Mouse (Mus musculus) layer of hippocampus, adult 18-20 months (tissue): ENCODE data around the gene Fam71e1. TPM values are rescaled to one million over a fixed set of nuclear protein-coding genes. Genes with fewer than 3 reads are reported as not detected.
A peak's percentile ranks its signal among the peaks of the same experiment; 100 is the strongest.

ENCODE experiments used
- DNase-seq, 2 experiments: peaks; one replicate each; pipeline ENCODE4 v3.0.0; 2022; ENCODE audit warnings: low spot score in 2 of 2
- total RNA-seq, 2 experiments: library from RNA; stranded (reverse); gene quantifications; 2 replicates each; pipeline ENCODE4 v1.2.3; 2021

Gene Fam71e1
- total RNA-seq, 2 experiments from 2014 or later, result 16.2 to 17.6 TPM

DNA sequence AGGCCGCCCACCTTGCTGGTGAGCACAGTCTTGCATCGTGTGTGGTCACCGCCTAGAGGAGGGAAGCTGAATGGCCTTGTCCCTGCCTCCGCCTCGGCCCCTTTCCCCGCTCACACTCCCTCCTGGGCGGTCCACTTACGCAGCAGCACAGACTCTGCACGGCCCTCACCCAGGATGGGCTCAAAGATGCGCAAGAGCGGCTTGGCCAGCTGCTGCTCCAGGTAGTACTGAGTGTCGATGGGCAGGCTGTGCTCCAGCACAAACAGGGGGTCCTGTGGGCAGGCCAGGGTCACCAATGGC, 37.3 kb downstream of the Fam71e1 start:
- DNase-seq, result no peak

DNA sequence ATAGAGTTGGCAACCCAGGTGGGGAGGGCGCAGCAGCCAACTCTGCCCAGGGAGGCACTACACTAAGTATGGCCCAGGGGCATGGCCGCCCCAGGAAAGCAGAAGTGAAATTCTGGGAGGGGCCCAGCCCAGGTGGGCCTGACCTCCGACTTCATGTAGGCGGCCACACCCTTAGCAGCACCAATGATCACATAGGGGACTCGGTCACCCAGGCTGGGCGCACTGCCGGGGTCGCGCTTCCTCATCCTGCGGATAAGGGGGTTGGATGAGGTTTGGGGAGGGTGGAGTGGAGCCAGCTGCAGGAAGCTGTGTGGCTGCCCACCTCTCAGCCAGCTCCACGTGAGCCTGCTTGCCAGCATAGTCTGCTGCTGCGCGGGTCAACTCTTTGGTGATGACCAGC, 37.9 kb downstream of the Fam71e1 start:
- no peak for DNase-seq

DNA sequence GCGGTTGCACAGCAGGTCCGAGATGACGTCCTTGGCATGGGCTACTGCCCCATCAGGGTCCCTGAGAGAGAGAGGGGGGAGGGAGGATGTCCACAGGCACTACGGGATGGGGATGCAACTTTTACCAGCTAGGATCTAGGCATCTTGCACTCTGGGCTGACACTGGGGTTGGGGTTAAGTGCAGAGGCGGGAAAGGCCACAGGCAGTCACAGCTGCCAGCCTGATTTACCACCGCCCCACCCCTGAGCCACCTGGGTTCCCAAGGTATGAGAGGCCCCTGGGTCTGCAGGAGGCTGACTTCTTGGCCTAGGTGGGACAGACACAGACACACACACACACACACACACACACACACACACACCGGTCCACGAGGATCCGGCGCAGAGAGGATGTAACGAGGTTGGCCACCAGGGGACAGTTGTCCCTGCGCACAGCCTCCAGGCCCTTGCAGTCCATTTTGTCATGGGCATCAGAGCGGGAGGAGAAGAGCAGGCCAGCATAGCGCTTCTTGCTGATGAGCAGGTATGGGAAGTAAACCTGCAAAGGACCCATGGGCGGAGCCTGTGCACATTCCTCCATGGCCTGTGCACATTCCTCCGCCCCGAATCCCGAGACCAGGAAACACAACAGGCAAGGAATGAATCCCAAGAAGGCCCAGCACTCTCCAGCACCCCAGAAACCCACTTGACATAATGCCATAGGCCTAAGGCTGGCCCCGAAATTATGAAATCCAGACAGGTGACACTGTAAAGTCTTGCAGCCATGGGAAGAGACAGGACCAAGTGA, 38.5 kb downstream of the Fam71e1 start:
- DNase-seq, result no peak

DNA sequence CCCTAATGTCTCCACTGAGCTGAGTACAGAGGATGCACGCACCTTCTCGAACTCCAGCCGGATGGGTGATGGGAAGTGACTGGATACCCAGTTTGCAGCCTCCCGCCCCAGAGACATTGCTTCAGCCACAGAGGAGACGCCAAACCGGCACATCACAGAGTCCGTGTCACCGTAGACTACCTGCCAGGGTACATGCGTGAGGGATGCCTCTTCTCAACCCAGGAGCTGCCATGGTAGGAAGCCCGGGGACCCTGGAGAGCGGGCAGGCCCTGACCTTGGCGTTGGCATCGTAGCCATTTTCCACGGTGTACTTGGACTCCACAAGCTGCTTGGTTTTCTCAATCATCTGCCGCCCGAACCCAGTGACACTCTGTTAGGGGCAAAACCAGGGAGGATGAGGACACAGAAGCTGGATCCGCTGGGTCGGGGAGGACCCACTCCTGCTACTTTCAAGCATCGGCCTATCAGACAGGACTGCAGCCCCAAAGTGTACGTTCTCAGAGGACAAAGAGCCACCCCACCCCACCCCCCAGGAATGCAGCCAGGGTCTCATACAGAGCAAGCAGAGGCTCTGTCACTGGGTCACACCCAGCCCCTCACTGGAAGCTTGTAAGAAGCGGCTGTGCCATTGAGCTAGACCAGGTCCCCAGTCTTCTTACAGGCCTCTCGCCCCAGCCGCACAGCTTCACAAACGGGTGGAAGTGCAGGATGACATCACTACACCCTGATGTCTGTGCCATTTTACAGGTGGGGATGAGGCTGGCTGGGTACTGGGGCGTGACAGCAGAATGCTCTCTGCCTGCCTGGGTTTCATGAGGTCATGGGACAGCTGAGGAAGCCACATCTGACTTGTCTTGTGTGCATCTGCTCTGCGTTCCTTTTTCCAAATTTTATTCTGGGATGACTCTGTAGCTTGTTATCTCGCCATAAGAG, 39.5 kb downstream of the Fam71e1 start:
- no peak for DNase-seq

DNA sequence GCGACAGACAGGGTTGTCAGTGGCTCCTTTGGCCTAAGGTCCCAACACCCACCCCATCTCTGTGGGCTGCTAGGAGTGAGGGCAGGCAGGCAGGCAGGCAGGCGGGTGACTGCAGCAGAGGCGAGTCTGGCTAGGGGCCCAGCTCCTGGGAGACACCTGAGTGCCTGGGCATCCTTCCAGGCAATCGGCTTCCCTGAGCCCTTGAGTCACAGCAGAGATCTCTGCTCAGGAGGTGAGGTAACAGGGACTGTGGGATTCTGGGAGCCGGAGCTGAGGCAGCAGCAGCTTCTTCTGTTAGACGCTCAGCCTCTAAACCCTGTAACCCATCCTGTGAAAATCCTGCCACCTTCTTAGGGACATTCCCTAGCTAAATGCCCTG, 40.2 kb downstream of the Fam71e1 start:
- no peak for DNase-seq

DNA sequence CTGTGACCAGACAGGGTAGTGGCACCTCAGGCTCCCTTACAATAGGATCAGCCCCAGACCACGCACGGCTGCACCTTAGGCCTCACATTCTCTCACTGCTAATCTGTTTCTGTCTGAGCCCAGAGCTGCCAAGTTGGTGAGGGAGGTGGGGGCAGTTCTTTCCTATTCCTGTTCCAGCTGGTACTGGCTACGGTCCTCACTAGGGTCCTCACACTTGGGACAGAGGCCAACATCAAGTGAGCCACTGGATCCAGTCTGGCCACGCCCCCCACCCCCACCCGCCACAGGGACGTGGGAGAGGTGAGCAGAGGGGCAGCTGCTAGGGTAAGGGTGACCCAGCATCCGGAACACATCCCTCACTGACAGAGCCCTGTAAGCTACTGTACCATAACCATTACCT, 40.6 kb downstream of the Fam71e1 start:
- no peak for DNase-seq

DNA sequence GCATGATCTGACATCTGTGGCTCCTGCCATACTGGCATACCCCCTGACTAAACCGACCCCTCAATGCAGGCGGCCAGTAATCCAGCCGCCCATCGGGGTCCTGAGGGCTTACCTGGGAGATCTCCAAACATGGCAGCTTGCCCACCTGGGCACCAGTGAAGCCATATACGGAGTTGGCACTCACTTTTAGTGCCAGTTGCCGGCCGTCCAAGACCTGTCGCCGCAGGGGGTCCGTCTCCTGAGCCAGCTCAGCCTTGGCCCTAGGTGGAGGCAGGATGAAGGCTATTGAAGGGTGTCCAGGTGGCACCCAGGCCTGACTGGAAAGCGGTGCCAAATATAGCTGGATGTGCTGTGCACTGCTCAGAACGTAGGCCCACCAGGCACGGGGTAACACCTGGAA, 41.1 kb downstream of the Fam71e1 start:
- DNase-seq, result no peak

DNA sequence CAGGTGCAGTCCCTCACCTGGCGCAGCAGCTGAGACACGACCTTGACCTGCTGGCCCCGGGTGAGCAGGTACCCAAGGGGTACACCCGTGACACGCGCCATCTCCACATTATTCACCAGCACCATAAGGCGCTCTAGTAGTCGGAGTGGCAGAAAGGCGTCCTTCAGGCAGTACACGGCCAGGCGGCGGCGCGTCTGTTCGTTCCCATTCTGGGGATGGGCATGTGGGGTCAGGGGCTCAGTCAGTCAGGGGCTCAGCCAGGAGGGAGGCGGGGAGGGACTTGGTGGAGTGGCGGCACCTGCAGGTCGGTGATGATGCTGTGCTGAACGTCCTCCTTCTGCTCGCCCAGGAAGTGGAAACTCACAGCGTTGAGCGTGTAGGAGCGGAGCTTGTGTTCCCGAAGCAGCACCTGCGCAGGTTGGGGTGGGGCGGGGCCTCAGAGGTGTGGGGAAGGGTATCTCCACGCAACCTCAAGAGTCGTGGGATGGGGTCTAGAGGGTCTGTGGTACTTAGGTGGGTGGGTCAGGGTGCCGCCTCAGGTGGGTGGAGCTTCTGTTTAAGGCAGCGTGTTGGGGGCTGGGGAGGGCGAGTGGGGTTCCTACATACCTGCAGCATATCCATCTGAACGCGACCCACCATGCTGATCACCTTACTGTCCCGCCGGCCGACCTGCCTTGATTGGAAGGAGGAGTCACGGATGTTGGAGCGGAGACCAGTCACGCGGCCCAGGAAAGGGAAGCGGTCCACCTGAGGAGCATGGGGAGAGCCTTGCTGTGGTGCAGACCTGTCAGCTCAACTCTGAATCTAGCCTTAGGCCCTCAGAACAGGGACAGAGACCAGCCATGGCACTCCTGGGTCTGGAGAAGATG, 42.6 kb downstream of the Fam71e1 start:
- no peak for DNase-seq

DNA sequence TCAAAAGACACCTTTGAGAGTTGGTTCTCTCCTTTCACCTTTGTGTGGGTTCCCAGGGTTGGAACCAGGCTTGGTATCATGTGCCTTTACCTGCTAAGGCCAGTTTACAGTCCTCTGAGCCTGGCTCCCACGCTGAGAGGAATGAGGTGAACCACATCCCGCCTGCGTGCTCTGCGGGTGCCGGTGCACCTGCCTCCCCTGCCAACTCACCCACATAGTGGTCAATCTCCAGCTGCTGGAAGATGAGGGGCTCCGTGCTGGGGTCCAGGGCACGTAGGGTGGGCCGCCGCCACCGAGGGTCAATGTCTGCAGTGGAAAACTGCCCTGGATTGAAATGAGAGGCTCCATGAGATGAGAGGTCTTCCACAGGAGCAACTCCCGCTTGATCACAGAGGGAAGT, 46.2 kb downstream of the Fam71e1 start:
- no peak for DNase-seq

DNA sequence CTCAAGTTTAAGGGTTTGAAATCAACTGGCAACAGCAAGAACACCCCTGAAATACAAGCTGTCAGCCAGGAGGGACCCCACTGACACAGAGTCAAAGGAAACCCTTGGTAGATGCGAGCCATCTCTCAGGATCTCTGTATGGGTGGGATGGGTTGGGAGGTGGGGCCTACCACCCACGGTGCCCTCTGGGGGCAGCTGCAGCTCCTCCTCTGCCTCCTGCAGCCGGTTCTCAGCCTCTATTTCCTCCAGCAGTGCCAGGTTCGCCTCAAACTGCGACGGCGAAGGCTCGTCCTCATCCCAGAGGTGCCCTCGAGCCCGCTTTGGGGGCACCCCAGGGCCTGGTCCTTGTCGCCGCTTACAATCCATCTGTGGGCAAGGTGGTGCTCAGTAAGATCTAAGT, 46.7 kb downstream of the Fam71e1 start:
- DNase-seq, result no peak

DNA sequence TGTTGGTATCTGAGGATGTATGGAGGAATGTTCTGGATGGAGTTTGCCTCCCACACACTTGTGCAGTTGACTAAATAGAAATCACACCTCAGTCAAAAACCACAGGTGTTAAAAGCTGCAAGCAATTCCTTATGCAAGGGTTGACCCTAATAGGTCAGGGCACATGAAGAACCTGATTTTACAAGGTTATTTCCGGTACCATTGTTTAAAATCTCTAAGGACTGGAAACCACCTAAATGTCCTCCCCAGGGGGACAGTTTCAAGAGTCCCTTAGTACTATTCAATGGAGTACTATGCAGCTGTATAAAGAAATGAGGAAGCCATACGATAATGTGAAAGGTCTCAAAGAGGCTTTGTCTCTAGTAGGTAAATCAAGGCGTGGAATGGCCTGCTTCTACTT, 49.9 kb downstream of the Fam71e1 start:
- DNase-seq, result no peak

DNA sequence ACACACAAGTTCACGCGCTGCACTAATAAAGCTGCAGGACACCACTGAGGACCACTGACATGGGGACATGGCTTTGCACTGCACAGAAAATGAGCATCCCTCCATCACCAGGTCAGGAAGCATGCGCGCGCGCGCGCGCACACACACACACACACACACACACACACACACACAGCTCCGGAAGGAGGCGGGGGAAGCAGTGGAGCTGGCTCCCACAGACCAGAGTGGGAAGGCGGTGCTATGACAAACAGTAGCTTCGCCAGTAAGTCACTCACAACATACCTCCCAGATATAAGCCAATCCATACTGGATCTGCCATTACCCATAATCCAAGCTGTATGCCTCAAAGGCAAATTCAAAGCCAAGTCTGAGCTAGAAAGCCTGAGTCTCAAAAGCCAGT, 50.7 kb downstream of the Fam71e1 start:
- DNase-seq, result no peak

DNA sequence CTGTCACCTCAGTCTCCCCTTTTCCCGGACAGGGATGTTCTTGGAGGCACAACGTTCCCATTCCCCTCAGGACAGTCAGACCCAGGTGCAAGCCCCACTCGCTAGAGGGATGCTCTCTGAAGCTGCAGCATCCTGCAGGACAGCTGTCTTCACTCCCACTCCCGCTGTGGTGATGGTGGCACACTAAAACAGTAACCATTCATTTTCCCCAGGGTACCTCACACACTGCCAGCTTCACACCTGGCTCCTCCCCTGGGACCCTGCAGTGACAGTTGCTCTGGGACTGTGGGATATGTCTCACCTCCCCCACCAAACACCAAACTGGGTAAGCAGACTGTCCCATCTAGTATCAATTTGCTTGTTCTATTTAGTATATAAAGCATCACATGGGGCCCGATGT, 51.3 kb downstream of the Fam71e1 start:
- DNase-seq, result no peak

DNA sequence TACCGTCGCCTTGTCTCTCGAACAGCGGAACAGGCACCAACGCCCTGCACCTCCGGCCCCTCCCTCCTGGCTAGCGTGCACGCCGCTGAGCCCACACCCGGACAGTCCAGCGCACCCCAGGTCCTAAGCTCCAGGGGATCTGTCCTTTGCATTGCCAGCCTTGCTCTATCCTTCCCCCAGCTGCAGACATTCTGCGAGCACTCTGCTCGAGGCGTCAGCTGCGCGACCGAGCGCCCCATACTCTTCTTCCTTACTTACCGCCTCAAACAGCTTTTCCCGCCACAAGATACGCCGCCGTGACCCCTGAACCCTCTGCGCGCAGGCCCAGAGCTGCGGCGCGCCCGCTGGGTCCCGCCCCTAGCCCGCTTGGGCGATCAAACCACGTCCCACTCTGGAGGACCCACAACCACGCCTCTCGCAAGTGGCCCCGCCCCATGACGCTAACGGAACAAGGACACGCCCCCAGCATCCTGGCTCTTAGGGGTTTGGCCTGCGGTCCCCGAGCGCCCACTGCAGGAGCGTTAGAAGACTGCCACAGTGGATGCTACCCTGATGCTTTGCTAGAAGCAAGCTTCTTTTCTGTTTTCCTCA, 52.2 kb downstream of the Fam71e1 start, which contains the start of gene Pold1:
TSS of gene Pold1 (minus strand) at position 353 of the 591 bp plus-strand sequence.
- DNase-seq, result peak; percentile 99

DNA sequence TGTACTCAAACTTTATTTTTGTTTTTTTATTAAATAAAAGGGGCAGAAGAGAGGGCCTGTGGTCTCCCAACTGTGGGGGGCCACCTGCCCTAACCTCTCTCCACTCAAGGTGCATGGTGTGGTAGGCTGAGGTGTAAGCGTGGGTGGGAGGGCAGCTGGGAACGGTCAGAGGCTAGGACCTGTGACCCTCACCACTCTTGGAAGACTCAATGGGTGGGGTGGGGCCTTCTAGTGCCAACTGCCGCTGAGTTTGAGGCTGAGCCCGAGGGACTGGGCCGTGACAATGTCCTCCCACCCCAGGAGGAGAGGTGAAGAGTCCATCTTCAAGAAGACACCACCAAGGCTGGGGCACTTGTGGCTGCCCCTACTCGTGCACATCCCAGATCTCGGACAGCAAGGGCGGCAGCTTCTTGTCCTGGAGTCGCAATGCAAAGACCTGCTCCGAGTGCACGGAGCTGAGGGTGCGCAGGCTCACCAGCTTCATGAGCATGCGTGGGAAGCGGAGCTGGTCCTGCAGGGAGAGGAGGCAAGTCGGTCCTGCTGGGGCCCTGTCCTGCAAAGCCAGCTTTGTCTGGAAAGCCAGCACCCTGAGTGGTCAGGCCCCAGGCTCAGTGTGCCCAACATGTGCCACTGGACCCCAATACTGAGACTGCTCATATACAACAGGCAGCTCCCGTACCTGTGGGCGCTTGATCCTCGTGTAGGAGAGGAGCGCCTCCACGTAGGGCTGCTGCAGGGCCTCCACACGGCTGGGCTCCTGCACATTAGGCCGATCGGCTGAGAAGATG, 53.4 kb downstream of the Fam71e1 start:
- DNase-seq, result no peak

DNA sequence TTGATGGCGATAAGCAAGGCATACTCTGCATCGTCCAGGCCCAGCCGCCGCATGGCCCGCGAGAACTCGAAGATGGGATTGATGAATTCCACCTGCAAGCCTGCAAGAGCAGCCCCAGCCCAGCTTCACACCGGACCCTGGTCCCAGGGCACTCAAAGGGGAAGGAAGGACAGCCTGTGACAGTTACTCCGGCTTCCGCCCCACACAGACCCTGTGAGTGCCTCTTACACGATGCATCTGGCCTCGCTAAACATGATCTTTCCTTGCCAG, 54.0 kb downstream of the Fam71e1 start:
- no peak for DNase-seq
